Mouse (Mus musculus) small intestine, adult 2 months (tissue): ENCODE results near the gene Srcin1. TPM values are rescaled to one million over a fixed set of nuclear protein-coding genes. Genes with fewer than 3 reads are reported as not detected.
A peak's percentile ranks its signal among the peaks of the same experiment; 100 is the strongest.

Experiments used
- H3K27ac ChIP-seq: fragments of 200-500 bp; 2 replicates; pipeline ENCODE4 v1.5.1; 2012; ENCODE audit warnings: low read depth, low read length, control low read depth, inconsistent platforms; ENCODE audit not compliant: insufficient read depth
- H3K27me3 ChIP-seq: fragments of 200-500 bp; 2 replicates; pipeline ENCODE4 v1.6.1; 2012; ENCODE audit warnings: mild to moderate bottlenecking, moderate library complexity, low read length, inconsistent platforms; ENCODE audit not compliant: control insufficient read depth, insufficient read depth
- H3K36me3 ChIP-seq: fragments of 200-500 bp; 2 replicates; pipeline ENCODE4 v1.6.1; 2012; ENCODE audit warnings: mild to moderate bottlenecking, low read length, control low read depth, inconsistent platforms; ENCODE audit not compliant: control insufficient read depth, insufficient read depth
- H3K4me1 ChIP-seq: fragments of 200-500 bp; 2 replicates; pipeline ENCODE4 v1.6.1; 2012; ENCODE audit warnings: low read length, inconsistent platforms, mixed read lengths; ENCODE audit not compliant: control insufficient read depth, insufficient read depth, insufficient read length
- H3K4me3 ChIP-seq: fragments of 200-500 bp; 2 replicates; pipeline ENCODE4 v1.5.1; 2012; ENCODE audit warnings: low read depth, mild to moderate bottlenecking, control low read depth, inconsistent platforms, low read length, moderate library complexity
- CTCF ChIP-seq: fragments of 200-500 bp; IDR thresholded peaks from 2 replicates; pipeline ENCODE4 v1.5.1; 2012; ENCODE audit warnings: low read depth, mild to moderate bottlenecking, control low read depth, inconsistent platforms, low read length, moderate library complexity, mixed read lengths; ENCODE audit not compliant: insufficient replicate concordance, insufficient read length; ENCODE audit errors: extremely low read depth
- POLR2A ChIP-seq: fragments of 200-500 bp; IDR thresholded peaks from 2 replicates; pipeline ENCODE4 v1.6.1; 2012; ENCODE audit warnings: low read depth, mild to moderate bottlenecking, control low read depth, inconsistent platforms, low read length, moderate library complexity
- WGBS: fragments of 180-500 bp; shearing (Covaris S2); methylation state at CpG from one replicate; pipeline ENCODE4 v1.1.7; 2018; 5-methylcytosine and 5-hydroxymethylcytosine counted together
- polyA plus RNA-seq: library from polyadenylated mRNA; depleted of rRNA; stranded (reverse); fragments of >200 nt; gene quantifications from 2 replicates; pipeline ENCODE4 v1.2.3, GENCODE M21; 2012; rRNA removed

Gene Srcin1
- 0.43 and 0.53 TPM in 2 replicates for polyA plus RNA-seq

GRCm38 (mm10) chr11:97576136-97576906 lies at the start of gene Srcin1:
Gene Srcin1, minus strand, starts transcription at chr11:97576186.
- Histone ChIP-seq H3K27ac (no peak within 1 kb of the TSS), H3K4me1 (peaks cover 5% of the 10 kb centered on the region), H3K36me3 (no peaks in the 10 kb centered on the region), H3K4me3 (peak within 1 kb of the TSS; percentile 65), H3K27me3 (peaks cover 36% of the 10 kb centered on the region)
- TF ChIP-seq POLR2A (no peak), CTCF (no peak)
- WGBS = 21% methylated on average over 9 of the region's 9 CpGs

GRCm38 (mm10) chr11:97625551-97625950 lies 49.6 kb upstream of the Srcin1 start:
- 79% methylated on average over 5 of the region's 5 CpGs for WGBS
- H3K27me3 ChIP-seq = peaks cover 49% of the 10 kb centered on the region
- no peak for TF ChIP-seq POLR2A
- no peak for TF ChIP-seq CTCF
- H3K36me3 ChIP-seq = no peaks in the 10 kb centered on the region
- no peak overlapping the region for H3K4me3 ChIP-seq
- peaks cover 7% of the 10 kb centered on the region; the same call in 1 of the 2 replicates for H3K4me1 ChIP-seq
- no peak overlapping the region for H3K27ac ChIP-seq

GRCm38 (mm10) chr11:97623166-97623565 lies 47.2 kb upstream of the Srcin1 start:
- no peak overlapping the region for H3K4me3 ChIP-seq
- H3K27me3 ChIP-seq = peaks cover 25% of the 10 kb centered on the region
- TF ChIP-seq POLR2A (no peak), CTCF (no peak)
- H3K4me1 ChIP-seq = 0 out of 2 replicates have a peak, but pooled peaks cover 3% of the 10 kb centered on the region
- no peaks in the 10 kb centered on the region for H3K36me3 ChIP-seq
- no peak overlapping the region for H3K27ac ChIP-seq
- 52% methylated on average over 9 of the region's 9 CpGs for WGBS

- Histone ChIP-seq H3K27ac (no peak overlapping the region), H3K36me3 (no peaks in the 10 kb centered on the region), H3K27me3 (peaks cover 18% of the 10 kb centered on the region), H3K4me1 (0 out of 2 replicates have a peak, but pooled peaks cover 3% of the 10 kb centered on the region), H3K4me3 (no peak overlapping the region)
- WGBS = 2% methylated on average over 6 of the region's 6 CpGs
- TF ChIP-seq POLR2A = no peak
- TF ChIP-seq CTCF = peak; percentile 90; the same call in 1 of the 2 replicates
Measured at GRCm38 (mm10) chr11:97622440-97622839, 46.5 kb upstream of the Srcin1 start.

GRCm38 (mm10) chr11:97619391-97619795 lies 43.4 kb upstream of the Srcin1 start:
- no peak overlapping the region for H3K27ac ChIP-seq
- H3K36me3 ChIP-seq = no peaks in the 10 kb centered on the region
- TF ChIP-seq CTCF (no peak), POLR2A (no peak)
- 59% methylated on average over 5 of the region's 5 CpGs for WGBS
- no peak overlapping the region for H3K4me3 ChIP-seq
- 0 out of 2 replicates have a peak, but pooled peaks cover 2% of the 10 kb centered on the region for H3K4me1 ChIP-seq
- H3K27me3 ChIP-seq = peaks cover 5% of the 10 kb centered on the region; the same call in 1 of the 2 replicates

- TF ChIP-seq POLR2A (no peak), CTCF (no peak)
- H3K27me3 ChIP-seq = peaks cover 3% of the 10 kb centered on the region; the same call in 1 of the 2 replicates
- H3K4me3 ChIP-seq = no peak overlapping the region
- H3K36me3 ChIP-seq = no peaks in the 10 kb centered on the region
- WGBS = 24% methylated on average over 11 of the region's 11 CpGs
- no peak overlapping the region for H3K27ac ChIP-seq
- 0 out of 2 replicates have a peak, but pooled peaks cover 2% of the 10 kb centered on the region for H3K4me1 ChIP-seq
Measured at GRCm38 (mm10) chr11:97618368-97618767, 42.4 kb upstream of the Srcin1 start.

GRCm38 (mm10) chr11:97615276-97615675 lies 39.3 kb upstream of the Srcin1 start:
- no peak overlapping the region for H3K27ac ChIP-seq
- no peaks in the 10 kb centered on the region for H3K36me3 ChIP-seq
- H3K4me3 ChIP-seq = no peak overlapping the region
- TF ChIP-seq CTCF (no peak), POLR2A (no peak)
- WGBS = 83% methylated on average over 4 of the region's 4 CpGs
- 0 out of 2 replicates have a peak, but pooled peaks cover 2% of the 10 kb centered on the region for H3K4me1 ChIP-seq
- peaks cover 3% of the 10 kb centered on the region; the same call in 1 of the 2 replicates for H3K27me3 ChIP-seq
